Mouse (Mus musculus) liver, embryonic 11.5 days (tissue): ENCODE measurements around the gene Emg1. TPM values are rescaled to one million over a fixed set of nuclear protein-coding genes. Genes with fewer than 3 reads are reported as not detected.

Experiments used
- ATAC-seq: fragments of 200-750 bp; cut with Nextera tagmentation; replicated peaks from 2 replicates; pipeline ENCODE4 v1.8.0; 2017; ENCODE audit warnings: moderate number of reproducible peaks, mild to moderate bottlenecking, moderate TSS enrichment, moderate library complexity; ENCODE audit not compliant: low FRiP score
- DNase-seq: peaks from one replicate; pipeline ENCODE4 v3.0.0-alpha.2; 2017; ENCODE audit warnings: low spot score
- H3K27ac ChIP-seq: fragments of 300-500 bp; sonication (generic); 2 replicates; pipeline ENCODE4 v1.5.1; 2014; ENCODE audit warnings: mild to moderate bottlenecking, low read depth, low read length, control low read depth
- H3K27me3 ChIP-seq: fragments of 300-500 bp; sonication (generic); replicated peaks from 2 replicates; pipeline ENCODE4 v1.6.1; 2014; ENCODE audit warnings: low read length, mixed read lengths; ENCODE audit not compliant: control insufficient read depth, insufficient read depth
- H3K36me3 ChIP-seq: fragments of 300-500 bp; sonication (generic); 2 replicates; pipeline ENCODE4 v1.6.1; 2014; ENCODE audit warnings: mild to moderate bottlenecking, low read length, moderate library complexity, mixed read lengths; ENCODE audit not compliant: control insufficient read depth, insufficient read depth
- H3K4me1 ChIP-seq: fragments of 300-500 bp; sonication (generic); replicated peaks from 2 replicates; pipeline ENCODE4 v1.6.1; 2014; ENCODE audit warnings: low read length, mixed read lengths; ENCODE audit not compliant: control insufficient read depth, insufficient read depth
- H3K4me2 ChIP-seq: fragments of 300-500 bp; sonication (generic); 2 replicates; pipeline ENCODE4 v1.6.1; 2014; ENCODE audit warnings: mild to moderate bottlenecking, control low read depth, moderate library complexity
- H3K4me3 ChIP-seq: fragments of 300-500 bp; sonication (generic); 2 replicates; pipeline ENCODE4 v1.5.1; 2014; ENCODE audit warnings: low read depth, low read length, control low read depth
- H3K9ac ChIP-seq: fragments of 300-500 bp; sonication (generic); 2 replicates; pipeline ENCODE4 v1.6.1; 2014; ENCODE audit warnings: low read depth, low read length, control low read depth
- H3K9me3 ChIP-seq: fragments of 300-500 bp; sonication (generic); 2 replicates; pipeline ENCODE4 v1.6.1; 2016; ENCODE audit warnings: low read length, inconsistent platforms, mixed read lengths; ENCODE audit not compliant: control insufficient read depth
- WGBS: fragments of 180-500 bp; shearing (Covaris S2); extraction: QIAGEN DNeasy Blood & Tissue Kit; methylation state at CpG from one replicate; pipeline ENCODE4 v1.1.7; 2014; 5-methylcytosine and 5-hydroxymethylcytosine counted together
- polyA plus RNA-seq: library from polyadenylated mRNA; unstranded; fragments of >200 nt; fragmentation: Nextera tagmentation; extraction: Ambion mirVana; gene quantifications from 2 replicates; pipeline ENCODE4 v1.2.1, GENCODE M21; 2014

Emg1 gene
- polyA plus RNA-seq, 1 experiment from 2014 or later = 329 TPM

DNA sequence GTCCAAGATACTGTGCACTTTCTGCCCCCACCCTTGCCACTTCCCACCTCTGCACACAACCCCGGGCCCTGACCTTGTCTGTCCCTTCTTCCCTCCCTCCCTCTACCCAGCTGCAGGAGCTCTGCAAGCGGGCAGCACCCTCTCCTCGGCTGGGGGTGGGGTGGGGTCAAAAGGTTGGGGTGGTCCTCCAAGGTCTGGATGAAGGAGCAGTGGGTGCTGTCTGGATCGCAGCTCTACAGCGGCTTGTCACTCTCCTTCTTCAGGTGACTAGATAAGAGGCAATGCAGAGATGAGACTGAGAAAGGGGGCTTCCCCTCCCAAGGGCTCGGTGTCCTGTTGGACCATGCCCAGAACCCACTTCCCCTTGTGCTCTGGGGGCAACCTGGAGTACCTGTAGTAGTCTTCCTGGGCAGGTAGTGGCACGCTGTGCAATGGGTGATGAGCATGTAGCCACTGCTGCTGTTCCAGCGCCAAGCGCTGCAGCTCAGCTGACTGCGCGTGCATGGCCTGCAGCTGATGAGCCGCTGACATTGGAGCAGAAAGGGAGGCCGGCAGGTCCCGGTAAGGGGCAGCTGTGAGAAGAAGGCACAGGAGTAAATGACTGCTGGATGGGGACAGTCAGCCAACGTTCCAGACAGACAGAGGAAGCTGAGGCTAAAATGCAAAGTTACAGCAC, 31.0 kb upstream of the Emg1 start:
- no peak for ATAC-seq
- Histone ChIP-seq H3K27ac (no peak overlapping the region), H3K4me2 (no peak overlapping the region), H3K9ac (no peak overlapping the region), H3K36me3 (peaks cover 2% of the 10 kb centered on the region; the same call in 1 of the 2 replicates), H3K4me1 (peaks cover 36% of the 10 kb centered on the region), H3K4me3 (no peak overlapping the region), H3K27me3 (no peaks in the 10 kb centered on the region), H3K9me3 (no peaks in the 10 kb centered on the region)
- 83% methylated on average over 15 of the region's 15 CpGs for WGBS
- DNase-seq = no peak

GRCm38 (mm10) chr6:124741842-124742241, 29.9 kb upstream of the Emg1 start:
- H3K4me1 ChIP-seq = peaks cover 40% of the 10 kb centered on the region
- no peaks in the 10 kb centered on the region for H3K9me3 ChIP-seq
- no peak for ATAC-seq
- H3K36me3 ChIP-seq = no peaks in the 10 kb centered on the region
- no peak for DNase-seq
- H3K9ac ChIP-seq = peak overlapping the region; percentile 69
- peak overlapping the region; percentile 97 for H3K27ac ChIP-seq
- H3K4me2 ChIP-seq = peak overlapping the region; percentile 69
- 73% methylated on average over 3 of the region's 3 CpGs for WGBS
- peak overlapping the region; percentile 46 for H3K4me3 ChIP-seq
- H3K27me3 ChIP-seq = no peaks in the 10 kb centered on the region

DNA sequence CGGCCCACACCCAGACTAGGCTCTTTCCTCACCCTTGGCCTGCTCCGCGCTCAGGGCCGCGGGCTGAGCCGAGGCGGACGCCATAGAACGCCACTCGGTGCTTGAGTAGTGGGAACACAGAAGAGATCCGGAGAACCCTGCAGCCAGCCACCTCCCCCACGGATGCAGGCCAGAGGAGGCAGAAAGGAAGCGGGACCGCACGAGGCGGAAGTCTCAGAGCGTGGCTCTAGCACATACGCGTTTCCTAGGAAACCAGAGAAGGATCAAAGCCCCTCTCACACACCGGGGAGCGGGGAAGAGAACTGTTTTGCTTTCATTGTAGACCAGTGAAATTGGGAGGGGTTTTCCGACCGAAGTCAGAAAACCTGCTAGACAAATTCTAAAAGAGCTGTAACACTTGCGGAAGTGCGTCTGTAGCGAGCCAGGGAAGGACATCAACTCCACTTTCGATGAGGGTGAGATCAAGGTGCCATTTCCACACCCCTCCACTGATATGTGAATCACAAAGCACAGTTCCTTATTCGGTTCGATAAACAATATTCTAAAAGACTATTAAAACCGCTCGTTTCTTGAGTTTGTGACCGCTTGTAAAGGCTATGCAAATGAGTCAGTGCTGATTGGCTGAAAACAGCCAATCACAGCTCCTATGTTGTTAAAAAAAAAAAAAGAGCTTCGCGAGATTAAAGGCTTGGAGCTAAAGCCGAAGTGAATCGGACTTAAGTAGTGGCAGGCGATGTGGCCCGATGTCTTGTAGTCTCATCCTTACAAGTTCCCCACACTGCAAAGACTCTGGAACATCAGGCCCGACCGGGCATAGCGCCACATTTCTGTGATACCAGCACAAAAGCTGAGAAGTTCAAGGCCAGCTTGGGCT, 29.1 kb upstream of the Emg1 start, which contains the start of gene Grcc10:
TSS of gene Grcc10 (minus strand) at position 487 of the 874 bp plus-strand sequence.
- DNase-seq (no peak), ATAC-seq (peak; percentile 83)
- Histone ChIP-seq H3K27me3 (no peaks in the 10 kb centered on the region), H3K9ac (peak within 1 kb of the TSS; percentile 69), H3K4me2 (peak within 1 kb of the TSS; percentile 69), H3K4me1 (peaks cover 34% of the 10 kb centered on the region), H3K9me3 (no peaks in the 10 kb centered on the region), H3K36me3 (no peaks in the 10 kb centered on the region), H3K4me3 (peak within 1 kb of the TSS; percentile 46), H3K27ac (peak within 1 kb of the TSS; percentile 97)
- WGBS = under 1% methylated on average over 41 of the region's 41 CpGs

DNA sequence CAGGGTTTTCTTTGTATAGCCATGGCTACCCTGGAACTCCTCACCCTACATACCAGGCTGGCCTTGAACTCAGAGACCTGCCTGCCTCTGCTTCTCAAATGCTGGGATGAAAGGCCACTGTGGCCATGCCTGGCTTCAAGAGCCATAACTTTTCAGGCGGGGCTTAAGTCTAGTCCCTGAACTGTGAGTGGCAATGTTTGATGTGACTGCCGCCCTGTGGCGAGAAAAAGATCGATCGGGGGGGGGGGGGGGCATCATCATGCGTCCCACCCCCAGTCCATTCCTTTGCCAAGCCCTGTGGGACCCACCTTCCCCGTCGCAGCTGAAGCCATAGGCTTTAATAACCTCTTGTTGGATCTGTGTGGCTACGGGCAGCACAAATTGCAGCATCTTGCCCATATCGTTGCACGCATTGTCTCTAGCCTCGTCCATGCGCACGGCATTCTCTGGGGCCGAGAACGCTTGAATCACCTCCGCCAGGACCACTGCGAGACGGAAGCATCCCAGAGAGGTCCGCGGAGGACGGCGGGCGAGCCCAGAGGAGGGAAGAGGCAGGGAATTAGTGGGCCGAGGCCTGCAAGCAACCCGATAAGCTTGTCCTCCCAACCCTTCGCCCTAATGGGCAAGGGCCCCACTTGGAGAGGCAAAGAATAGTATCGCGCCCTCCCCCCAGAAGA, 28.4 kb upstream of the Emg1 start:
- Histone ChIP-seq H3K27ac (peak overlapping the region; percentile 97), H3K4me1 (peaks cover 34% of the 10 kb centered on the region), H3K9me3 (no peaks in the 10 kb centered on the region), H3K4me2 (peak overlapping the region; percentile 69), H3K36me3 (no peaks in the 10 kb centered on the region), H3K27me3 (no peaks in the 10 kb centered on the region), H3K4me3 (peak overlapping the region; percentile 46), H3K9ac (peak overlapping the region; percentile 69)
- WGBS = under 1% methylated on average over 29 of the region's 29 CpGs
- peak; percentile 91 for DNase-seq
- peak; percentile 29 for ATAC-seq

- Histone ChIP-seq H3K9me3 (no peaks in the 10 kb centered on the region), H3K9ac (peak overlapping the region; percentile 69), H3K4me2 (peak overlapping the region; percentile 69), H3K4me3 (peak overlapping the region; percentile 20; the same call in 1 of the 2 replicates), H3K27ac (peak overlapping the region; percentile 97), H3K27me3 (no peaks in the 10 kb centered on the region), H3K36me3 (no peaks in the 10 kb centered on the region), H3K4me1 (peaks cover 29% of the 10 kb centered on the region)
- WGBS = 79% methylated on average over 10 of the region's 10 CpGs
- DNase-seq (no peak), ATAC-seq (no peak)
These were observed 27.3 kb upstream of the Emg1 start for GRCm38 (mm10) chr6:124739231-124739796.

DNA sequence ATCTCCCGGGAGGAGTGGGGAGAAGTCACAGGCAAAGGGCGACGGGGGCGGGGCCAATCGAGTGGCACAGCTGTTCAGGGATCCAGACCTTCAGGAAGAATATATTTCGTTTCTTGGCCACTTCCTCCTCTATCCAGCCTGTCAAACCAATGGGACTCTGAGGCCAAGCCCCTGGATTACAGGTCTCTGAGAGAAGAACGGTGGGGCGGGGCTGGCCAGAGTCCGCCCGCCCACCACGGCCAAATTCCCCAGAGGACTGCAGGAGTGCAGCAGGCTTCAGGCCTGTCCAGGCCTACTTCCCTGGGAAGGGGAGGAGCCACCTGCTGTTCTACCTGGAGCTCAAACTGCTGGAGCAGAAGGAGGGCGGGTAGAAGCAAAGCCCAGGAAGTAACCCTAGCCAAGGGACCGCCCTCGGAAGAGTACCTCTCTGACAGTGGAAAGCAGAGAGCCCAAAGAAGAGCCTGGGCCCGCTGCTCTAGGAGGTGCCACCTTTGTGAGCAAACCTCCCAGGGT, 26.6 kb upstream of the Emg1 start, which contains the start of gene Ptpn6:
TSS of gene Ptpn6 (minus strand) at position 204 of the 513 bp plus-strand sequence.
- peak within 1 kb of the TSS; percentile 53 for H3K4me2 ChIP-seq
- no peaks in the 10 kb centered on the region for H3K9me3 ChIP-seq
- WGBS = 28% methylated on average over 15 of the region's 15 CpGs
- no peak for ATAC-seq
- H3K27ac ChIP-seq = peak within 1 kb of the TSS; percentile 97
- H3K36me3 ChIP-seq = no peaks in the 10 kb centered on the region
- H3K27me3 ChIP-seq = no peaks in the 10 kb centered on the region
- peak within 1 kb of the TSS; percentile 30 for H3K4me3 ChIP-seq
- DNase-seq = no peak
- H3K4me1 ChIP-seq = peaks cover 29% of the 10 kb centered on the region
- peak within 1 kb of the TSS; percentile 46 for H3K9ac ChIP-seq

DNA sequence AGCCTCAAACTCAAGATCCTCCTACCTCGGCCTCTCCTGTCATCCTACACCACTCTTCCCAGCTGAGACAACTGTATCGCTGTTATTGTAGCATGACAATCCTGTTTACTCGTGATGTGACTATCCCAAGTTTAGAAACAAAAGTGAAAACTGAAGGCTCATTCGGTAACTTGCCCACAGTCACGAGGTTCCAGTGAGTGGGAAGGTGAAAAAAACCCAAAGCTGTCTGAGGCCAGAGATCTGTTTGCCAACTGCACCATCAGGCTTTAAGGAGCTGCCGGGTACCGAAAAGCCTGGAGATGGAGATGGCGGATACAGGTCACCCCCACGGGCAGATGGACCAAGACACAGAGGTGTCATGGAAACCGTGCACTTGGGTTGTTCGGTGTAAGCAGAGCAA, 25.1 kb upstream of the Emg1 start:
- H3K27ac ChIP-seq = no peak overlapping the region
- DNase-seq (no peak), ATAC-seq (no peak)
- no peaks in the 10 kb centered on the region for H3K36me3 ChIP-seq
- no peaks in the 10 kb centered on the region for H3K27me3 ChIP-seq
- peaks cover 43% of the 10 kb centered on the region for H3K4me1 ChIP-seq
- 89% methylated on average over 11 of the region's 11 CpGs for WGBS
- no peak overlapping the region for H3K4me3 ChIP-seq
- H3K9ac ChIP-seq = no peak overlapping the region
- H3K9me3 ChIP-seq = no peaks in the 10 kb centered on the region
- H3K4me2 ChIP-seq = no peak overlapping the region

- peak overlapping the region; percentile 11; the same call in 1 of the 2 replicates for H3K27ac ChIP-seq
- H3K9me3 ChIP-seq = no peaks in the 10 kb centered on the region
- ATAC-seq (no peak), DNase-seq (no peak)
- no peaks in the 10 kb centered on the region for H3K36me3 ChIP-seq
- no peak overlapping the region for H3K4me3 ChIP-seq
- H3K9ac ChIP-seq = no peak overlapping the region
- no peaks in the 10 kb centered on the region for H3K27me3 ChIP-seq
- no peak overlapping the region for H3K4me2 ChIP-seq
- WGBS = 77% methylated on average over 3 of the region's 3 CpGs
- H3K4me1 ChIP-seq = peaks cover 37% of the 10 kb centered on the region
These were observed 22.4 kb upstream of the Emg1 start for GRCm38 (mm10) chr6:124734417-124734816.
